Mouse (Mus musculus): ENCODE measurements around the gene Ikbkg.

DNA sequence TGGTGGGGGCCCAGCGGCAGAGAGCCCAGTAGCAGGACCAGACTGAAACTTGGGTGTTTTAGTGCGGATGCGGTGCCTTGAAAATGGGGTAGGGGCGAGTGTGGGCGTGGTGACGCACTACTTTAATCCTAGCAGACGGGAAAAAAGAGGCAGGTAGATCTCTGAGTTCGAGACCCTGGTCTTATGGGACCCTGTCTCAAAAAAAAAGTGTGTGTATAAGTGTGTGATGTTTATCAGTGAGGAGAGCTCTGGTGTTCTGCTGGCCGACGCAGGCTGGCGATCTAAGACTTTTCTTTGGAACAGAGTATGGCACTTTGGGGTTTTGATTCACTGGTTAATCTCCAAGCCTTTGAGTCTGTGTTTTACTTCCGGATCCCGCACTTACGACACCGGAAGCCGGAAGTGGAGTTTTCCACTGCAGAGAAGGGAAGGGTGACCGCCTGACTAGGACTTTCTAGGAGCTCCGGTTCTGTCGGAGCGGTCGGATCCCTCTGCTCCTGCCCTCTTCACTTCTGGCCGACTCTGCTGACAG is 36.3 kb downstream of the Ikbkg start:
- TF ChIP-seq MYC (IDR thresholded peaks at IDR 0.05; ENCODE audit: low read depth, low read length) (peak; percentile 31; the same call in 1 of the 2 replicates), CTCF (conservative IDR thresholded peaks at IDR 0.05 in 1 of 2, IDR thresholded peaks at IDR 0.05 in 1 of 2; ENCODE audit: low read depth in 2 of 2, low read length in 2 of 2) (no peak), MXI1 (IDR thresholded peaks at IDR 0.05; ENCODE audit: low read depth, low read length) (no peak; the same call in 1 of the 2 replicates), JUND (conservative IDR thresholded peaks at IDR 0.05; ENCODE audit: low read depth, low read length) (no peak; the same call in 1 of the 2 replicates), KAT2A (IDR thresholded peaks at IDR 0.05; ENCODE audit: insufficient replicate concordance, low read length) (peak; percentile 51; the same call in 1 of the 2 replicates), USF1 (IDR thresholded peaks at IDR 0.05; ENCODE audit: low read depth, low read length) (no peak), RAD21 (IDR thresholded peaks at IDR 0.05; ENCODE audit: low read depth, low read length) (no peak), MAZ (IDR thresholded peaks at IDR 0.05; ENCODE audit: low read depth, low read length) (no peak; the same call in 1 of the 2 replicates), EP300 (IDR thresholded peaks at IDR 0.05; ENCODE audit: low read length) (no peak), POLR2A (IDR thresholded peaks at IDR 0.05; ENCODE audit: low read depth, low read length) (peak; percentile 58), HCFC1 (IDR thresholded peaks at IDR 0.05; ENCODE audit: low read depth, low read length) (peak; percentile 83)
